Mouse (Mus musculus): ENCODE measurements at regions not wholly inside any gene's neighbourhood (a gene's known extent, or its start where the extent isn't known, plus 50 kb on each side); places are given as distances from the start of the nearest gene placed in this dataset.

- DNase-seq (ENCODE audit: low read depth, low spot score): peak; percentile 26
These were observed 99.0 kb upstream of the Slc7a12 start for GRCm38 (mm10) chr3:14381421-14381992.

DNA sequence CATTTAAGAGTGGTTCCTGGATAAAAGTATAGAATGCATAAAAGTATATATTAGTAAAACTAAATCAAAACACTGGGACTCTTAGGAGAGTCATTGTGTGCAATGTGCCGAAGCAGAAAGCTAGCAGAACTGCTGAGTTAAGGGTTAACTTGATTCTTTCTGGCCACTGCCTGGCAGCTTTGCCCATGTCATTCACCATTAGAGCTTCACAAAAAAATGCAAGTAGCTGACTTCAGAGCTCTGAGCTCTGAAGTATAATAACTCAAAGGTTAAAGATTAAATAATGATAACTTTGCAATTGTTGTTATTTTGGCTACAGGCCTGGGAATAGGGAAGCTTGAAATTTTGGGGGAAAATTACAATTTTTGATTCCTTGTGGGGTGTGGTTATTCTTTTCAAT, 89.8 kb upstream of the Slc7a12 start:
- no peak for DNase-seq (ENCODE audit: low read depth, low spot score)

DNA sequence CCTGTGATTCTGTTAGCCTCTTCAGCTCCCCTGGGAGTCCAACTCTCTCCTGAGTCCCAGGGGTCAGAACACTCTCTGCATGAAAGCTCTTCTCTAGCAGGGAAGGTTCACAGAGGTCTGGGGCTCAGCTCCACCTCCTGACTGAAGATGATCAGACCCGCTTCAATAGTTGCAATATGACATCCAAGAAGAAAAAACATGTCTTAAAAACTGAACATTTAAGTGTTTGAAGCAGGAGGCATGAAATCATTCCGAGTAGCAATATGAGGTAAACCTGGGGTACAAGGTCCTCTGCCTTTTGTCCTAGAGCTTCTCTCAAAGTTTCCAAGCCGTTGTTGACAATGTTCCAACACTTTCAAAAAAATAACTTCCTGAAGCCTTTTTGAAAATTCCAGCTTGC, 81.8 kb upstream of the Slc7a12 start:
- no peak for DNase-seq (ENCODE audit: low read depth, low spot score)

DNA sequence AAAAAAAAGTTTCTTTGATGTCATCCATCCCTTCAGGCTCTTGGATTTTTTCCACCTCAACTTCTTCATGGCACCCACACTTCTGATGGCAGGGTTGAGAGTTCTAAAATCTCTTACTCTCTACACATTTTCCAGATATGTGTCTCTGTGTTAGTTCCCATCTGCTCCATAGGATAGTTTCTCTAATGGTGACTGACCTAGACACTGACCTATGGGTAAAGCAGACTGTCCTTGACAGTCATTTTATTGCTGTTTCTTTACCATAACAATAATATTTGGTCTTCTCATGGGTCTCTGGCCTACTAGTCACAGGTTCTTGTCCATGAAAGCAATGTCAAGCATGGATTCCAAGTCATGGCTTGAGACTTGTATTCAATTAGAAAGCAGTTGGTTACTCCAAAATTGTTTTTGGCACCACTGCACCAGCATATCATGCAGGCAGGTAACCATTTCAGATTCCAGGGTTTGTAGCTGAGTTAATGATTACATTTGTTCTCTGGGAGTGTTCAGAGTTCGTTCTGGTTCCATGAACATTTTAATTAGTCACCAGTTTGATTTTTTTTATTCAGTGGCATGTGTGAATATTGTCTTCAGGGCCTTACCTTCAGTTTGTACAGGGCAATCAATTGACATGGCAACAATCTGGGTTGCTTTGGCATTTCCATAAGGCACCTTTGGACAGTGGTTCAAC, 71.9 kb upstream of the Slc7a12 start:
- DNase-seq (ENCODE audit: low read depth, low spot score): no peak
